Mouse (Mus musculus) CH12.LX (cell line): ENCODE results near the gene Gm17545. TPM values are rescaled to one million over a fixed set of nuclear protein-coding genes. Genes with fewer than 3 reads are reported as not detected.

Experiments
- DNase-seq: peaks from one replicate; pipeline ENCODE4 v3.0.0-alpha.2; 2013; ENCODE audit errors: extremely low read depth
- H3K27ac ChIP-seq: 2 replicates; pipeline ENCODE4 v1.5.1; 2012; ENCODE audit warnings: low read depth, mild to moderate bottlenecking, control low read depth, moderate library complexity; ENCODE audit not compliant: insufficient read depth
- H3K27me3 ChIP-seq: replicated peaks from 2 replicates; pipeline ENCODE3; 2012; ENCODE audit warnings: inconsistent platforms
- H3K36me3 ChIP-seq, 2 experiments: replicated peaks in 1 of 2; 2 replicates each; pipeline versions ENCODE3 to v1.6.1; 2012; ENCODE audit warnings: inconsistent platforms in 1 of 2, low read length in 1 of 2, mild to moderate bottlenecking in 1 of 2, mixed read lengths in 1 of 2, moderate library complexity in 1 of 2; ENCODE audit not compliant: control insufficient read depth in 1 of 2, insufficient read depth in 1 of 2
- H3K4me1 ChIP-seq, 2 experiments: 2 replicates each; pipeline ENCODE4 v1.6.1; 2012; ENCODE audit warnings: inconsistent platforms in 1 of 2, moderate library complexity in 1 of 2; ENCODE audit not compliant: insufficient read depth in 2 of 2, control insufficient read depth in 1 of 2
- H3K4me2 ChIP-seq: 2 replicates; pipeline ENCODE4 v1.6.1; 2012; ENCODE audit warnings: low read depth, mild to moderate bottlenecking, control low read depth; ENCODE audit not compliant: poor library complexity, insufficient read depth, severe bottlenecking
- H3K4me3 ChIP-seq, 3 experiments: fragments of 150-350 bp in 1 of 3; sonication (generic) in 1 of 3; replicated peaks in 1 of 3; 2 replicates each; pipeline versions ENCODE3 to v1.5.1; 2011 to 2012; ENCODE audit warnings: low read depth in 2 of 3, low read length in 2 of 3, mild to moderate bottlenecking in 2 of 3, moderate library complexity in 2 of 3, control low read depth in 1 of 3, improper control_type of control experiment in 1 of 3, inconsistent platforms in 1 of 3, mixed read lengths in 1 of 3; ENCODE audit not compliant: poor library complexity in 1 of 3
- H3K79me2 ChIP-seq: replicated peaks from 2 replicates; pipeline ENCODE4 v1.6.1; 2012; ENCODE audit warnings: mild to moderate bottlenecking, moderate library complexity; ENCODE audit not compliant: control insufficient read depth, poor library complexity, insufficient read depth, severe bottlenecking; ENCODE audit errors: extremely low read depth
- H3K9ac ChIP-seq: 2 replicates; pipeline ENCODE4 v1.6.1; 2012; ENCODE audit warnings: low read depth, mild to moderate bottlenecking, control low read depth, moderate library complexity; ENCODE audit not compliant: insufficient read depth
- H3K9me3 ChIP-seq: replicated peaks from 2 replicates; pipeline ENCODE3; 2012; ENCODE audit warnings: low read length, inconsistent platforms, mixed read lengths
- CHD1 ChIP-seq: IDR thresholded peaks from 2 replicates; pipeline ENCODE4 v1.6.1; 2012; ENCODE audit warnings: low read depth, low read length, improper control_type of control experiment, inconsistent platforms
- CTCF ChIP-seq, 2 experiments: IDR thresholded peaks in 1 of 2; conservative IDR thresholded peaks in 1 of 2; 2 replicates each; pipeline ENCODE4 v1.5.1; 2011 to 2012; ENCODE audit warnings: low read depth in 2 of 2, low read length in 2 of 2, improper control_type of control experiment in 1 of 2, inconsistent platforms in 1 of 2, mild to moderate bottlenecking in 1 of 2, moderate library complexity in 1 of 2
- E2F4 ChIP-seq: IDR thresholded peaks from 2 replicates; pipeline ENCODE4 v1.6.1; 2011; ENCODE audit warnings: low read depth, low read length, improper control_type of control experiment; ENCODE audit not compliant: insufficient replicate concordance
- ELF1 ChIP-seq: IDR thresholded peaks from 2 replicates; pipeline ENCODE4 v1.6.1; 2014; ENCODE audit warnings: low read depth, mild to moderate bottlenecking, inconsistent platforms, low read length, improper control_type of control experiment
- HCFC1 ChIP-seq: IDR thresholded peaks from 2 replicates; pipeline ENCODE4 v1.6.1; 2012; ENCODE audit warnings: low read depth, mild to moderate bottlenecking, inconsistent platforms, low read length, improper control_type of control experiment
- JUND ChIP-seq: conservative IDR thresholded peaks from 2 replicates; pipeline ENCODE4 v1.6.1; 2011; ENCODE audit warnings: low read depth, low read length, improper control_type of control experiment
- KAT2A ChIP-seq: IDR thresholded peaks from 2 replicates; pipeline ENCODE4 v1.6.1; 2012; ENCODE audit warnings: low read length, improper control_type of control experiment, inconsistent platforms; ENCODE audit not compliant: insufficient replicate concordance
- MAFK ChIP-seq: IDR thresholded peaks from 2 replicates; pipeline ENCODE4 v1.6.1; 2011; ENCODE audit warnings: low read length, improper control_type of control experiment; ENCODE audit not compliant: insufficient replicate concordance
- MAX ChIP-seq: IDR thresholded peaks from 2 replicates; pipeline ENCODE4 v1.6.1; 2011; ENCODE audit warnings: low read length, improper control_type of control experiment
- MAZ ChIP-seq: IDR thresholded peaks from 2 replicates; pipeline ENCODE4 v1.6.1; 2012; ENCODE audit warnings: low read depth, mild to moderate bottlenecking, inconsistent platforms, low read length, improper control_type of control experiment, moderate library complexity
- MEF2A ChIP-seq: IDR thresholded peaks from 2 replicates; pipeline ENCODE4 v1.6.1; 2014; ENCODE audit warnings: low read depth, mild to moderate bottlenecking, inconsistent platforms, low read length, improper control_type of control experiment, borderline replicate concordance
- MXI1 ChIP-seq: IDR thresholded peaks from 2 replicates; pipeline ENCODE4 v1.6.1; 2011; ENCODE audit warnings: mild to moderate bottlenecking, low read depth, low read length, improper control_type of control experiment
- NELFE ChIP-seq: IDR thresholded peaks from 2 replicates; pipeline ENCODE4 v1.6.1; 2011; ENCODE audit warnings: low read depth, low read length, improper control_type of control experiment
- NRF1 ChIP-seq: IDR thresholded peaks from 2 replicates; pipeline ENCODE4 v1.6.1; 2014; ENCODE audit warnings: low read depth, mild to moderate bottlenecking, inconsistent platforms, low read length, improper control_type of control experiment, moderate library complexity
- PAX5 ChIP-seq: IDR thresholded peaks from 2 replicates; pipeline ENCODE4 v1.6.1; 2012; ENCODE audit warnings: low read length, inconsistent platforms, mixed read lengths
- POLR2A ChIP-seq: IDR thresholded peaks from 2 replicates; pipeline ENCODE4 v1.6.1; 2011; ENCODE audit warnings: low read depth, mild to moderate bottlenecking, improper control_type of control experiment, low read length
- RAD21 ChIP-seq: IDR thresholded peaks from 2 replicates; pipeline ENCODE4 v1.6.1; 2011; ENCODE audit warnings: low read depth, mild to moderate bottlenecking, low read length, improper control_type of control experiment, moderate library complexity
- RCOR1 ChIP-seq: conservative IDR thresholded peaks from 2 replicates; pipeline ENCODE4 v1.6.1; 2012; ENCODE audit warnings: low read depth, mild to moderate bottlenecking, inconsistent platforms, low read length, improper control_type of control experiment
- SIN3A ChIP-seq: IDR thresholded peaks from 2 replicates; pipeline ENCODE4 v1.6.1; 2012; ENCODE audit warnings: low read length, improper control_type of control experiment, inconsistent platforms
- SMC3 ChIP-seq: IDR thresholded peaks from 2 replicates; pipeline ENCODE4 v1.6.1; 2011; ENCODE audit warnings: low read depth, low read length, improper control_type of control experiment
- TBP ChIP-seq: conservative IDR thresholded peaks from 2 replicates; pipeline ENCODE4 v1.6.1; 2011; ENCODE audit warnings: low read depth, low read length, improper control_type of control experiment
- TCF12 ChIP-seq: IDR thresholded peaks from 2 replicates; pipeline ENCODE4 v1.6.1; 2014; ENCODE audit warnings: low read depth, mild to moderate bottlenecking, inconsistent platforms, low read length, improper control_type of control experiment
- UBTF ChIP-seq: IDR thresholded peaks from 2 replicates; pipeline ENCODE4 v1.6.1; 2012; ENCODE audit warnings: low read depth, mild to moderate bottlenecking, inconsistent platforms, low read length, improper control_type of control experiment, moderate library complexity
- USF2 ChIP-seq: conservative IDR thresholded peaks from 2 replicates; pipeline ENCODE4 v1.6.1; 2011; ENCODE audit warnings: low read depth, low read length, improper control_type of control experiment
- ZKSCAN1 ChIP-seq: IDR thresholded peaks from 2 replicates; pipeline ENCODE4 v1.6.1; 2012; ENCODE audit warnings: low read depth, inconsistent platforms, low read length, improper control_type of control experiment, borderline replicate concordance
- ZMIZ1 ChIP-seq: IDR thresholded peaks from 2 replicates; pipeline ENCODE4 v1.6.1; 2012; ENCODE audit warnings: low read depth, mild to moderate bottlenecking, inconsistent platforms, low read length, improper control_type of control experiment
- ZNF384 ChIP-seq: IDR thresholded peaks from 2 replicates; pipeline ENCODE4 v1.6.1; 2012; ENCODE audit warnings: low read depth, low read length, improper control_type of control experiment, inconsistent platforms
- dilution Hi-C: fragments of 300-500 bp; cut with MboI; formaldehyde crosslinking; loops from 2 replicates; pipeline ENCODE4 v1.14.3; 2020; ENCODE audit warnings: low sequenced_read_pairs; ENCODE audit not compliant: extremely low pct_unique_long_range_greater_than_20kb, extremely low pct_ligation_motif_present
- in situ Hi-C: fragments of 300-500 bp; cut with MboI; formaldehyde crosslinking; loops from 3 replicates; pipeline ENCODE4 v1.14.3; 2019; ENCODE audit warnings: low sequenced_read_pairs, low pct_ligation_motif_present, low pct_unique_long_range_greater_than_20kb, mixed read lengths
- polyA plus RNA-seq: library from polyadenylated mRNA; unstranded; fragments of >175 nt; gene quantifications from 2 replicates; pipeline ENCODE4 v1.2.1, GENCODE M21; 2012; ENCODE audit warnings: low read depth; ENCODE audit not compliant: insufficient read length
- total RNA-seq, 2 experiments: library from RNA; depleted of rRNA; stranded (reverse); fragments of 300-350 nt in 1 of 2; fragments of >200 nt in 1 of 2; gene quantifications; 2 replicates each; pipeline ENCODE4 v1.2.3; 2012 to 2014

Gene Gm17545
- total and polyA plus RNA-seq, 3 experiments, result not detected

- no peak overlapping the region for H3K4me2 ChIP-seq
- DNase-seq, result no peak
- no peaks in the 10 kb centered on the region for H3K36me3 ChIP-seq
- dilution Hi-C loops, result no loop called here
- no peaks in the 10 kb centered on the region for H3K79me2 ChIP-seq
- no peaks in the 10 kb centered on the region for H3K27me3 ChIP-seq
- H3K9ac ChIP-seq, result no peak overlapping the region
- TF ChIP-seq CTCF (conservative IDR thresholded peaks at IDR 0.05 in 1 of 2, IDR thresholded peaks at IDR 0.05 in 1 of 2; ENCODE audit: low read depth in 2 of 2, low read length in 2 of 2) (no peak), MEF2A (no peak), USF2 (no peak), RCOR1 (no peak), MAX (no peak), ELF1 (no peak), POLR2A (no peak), JUND (no peak), SMC3 (no peak), SIN3A (no peak), UBTF (no peak), ZKSCAN1 (no peak), NRF1 (no peak), RAD21 (no peak), TCF12 (no peak), TBP (no peak), ZNF384 (no peak), PAX5 (no peak), E2F4 (no peak)
- TF ChIP-seq, all 38 proteins: peak for 0
- Histone ChIP-seq H3K9me3 (no peaks in the 10 kb centered on the region), H3K27ac (no peak overlapping the region), H3K4me1 (peaks cover 0 to 15% of the 10 kb centered on the region in 2 experiments; a peak in 2 of 4 replicates), H3K4me3 (no peak overlapping the region)
- in situ Hi-C loops, result no loop called here
Observed at GRCm38 (mm10) chr9:22424719-22425118, 29.4 kb upstream of the Gm17545 start.

DNA sequence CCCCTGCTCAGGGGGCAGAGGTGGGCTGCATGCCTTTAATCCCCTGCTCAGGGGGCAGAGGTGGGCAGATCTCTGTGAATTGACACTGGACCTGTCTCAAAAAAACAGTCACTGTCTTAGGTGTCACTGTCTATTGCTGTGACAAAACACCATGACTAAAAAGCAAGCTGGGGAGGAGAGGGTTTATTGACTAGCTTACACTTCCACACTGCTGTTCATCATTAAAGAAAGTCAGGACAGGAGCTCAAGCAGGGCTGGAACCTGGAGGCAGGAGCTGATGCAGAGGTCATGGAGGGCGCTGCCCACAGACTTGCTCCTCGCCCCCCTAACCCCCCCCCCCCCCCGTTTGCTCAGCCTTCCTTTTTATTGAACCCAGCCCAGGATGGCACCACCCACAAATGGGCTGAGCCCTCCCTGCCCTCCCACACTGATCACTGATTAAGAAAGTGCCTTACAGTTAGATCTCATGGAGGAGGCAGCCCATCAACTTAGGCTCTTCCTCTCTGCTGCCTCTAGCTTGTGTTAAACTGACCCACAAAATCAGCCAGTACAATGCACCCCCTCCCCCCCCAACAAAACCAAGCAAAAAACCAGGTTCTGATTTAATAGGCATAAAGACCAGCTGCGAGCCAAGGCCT, 25.9 kb upstream of the Gm17545 start:
- Histone ChIP-seq H3K4me3 (no peak overlapping the region), H3K9me3 (no peaks in the 10 kb centered on the region), H3K36me3 (no peaks in the 10 kb centered on the region), H3K27me3 (no peaks in the 10 kb centered on the region), H3K4me1 (peaks cover 0 to 23% of the 10 kb centered on the region in 2 experiments; a peak in 2 of 4 replicates)
- in situ Hi-C loops, result no loop called here
- DNase-seq, result no peak
- no peak for TF ChIP-seq NELFE
- TF ChIP-seq SIN3A, result no peak
- TF ChIP-seq TCF12, result no peak
- no peak for TF ChIP-seq MAZ
- no peak for TF ChIP-seq TBP
- no peak for TF ChIP-seq ZMIZ1
- TF ChIP-seq RAD21, result no peak
- no peak for TF ChIP-seq MAFK
- no peak for TF ChIP-seq KAT2A
- TF ChIP-seq CHD1, result no peak
- TF ChIP-seq HCFC1, result no peak
- TF ChIP-seq MXI1, result no peak
- TF ChIP-seq, all 38 proteins: peak for 0
- no peak overlapping the region for H3K27ac ChIP-seq
- H3K79me2 ChIP-seq, result no peaks in the 10 kb centered on the region
- no peak overlapping the region for H3K9ac ChIP-seq
- H3K4me2 ChIP-seq, result no peak overlapping the region
- dilution Hi-C loops, result no loop called here
